19 mouse cellular contexts compared by ENCODE assay signal in the genomic region with DNA sequence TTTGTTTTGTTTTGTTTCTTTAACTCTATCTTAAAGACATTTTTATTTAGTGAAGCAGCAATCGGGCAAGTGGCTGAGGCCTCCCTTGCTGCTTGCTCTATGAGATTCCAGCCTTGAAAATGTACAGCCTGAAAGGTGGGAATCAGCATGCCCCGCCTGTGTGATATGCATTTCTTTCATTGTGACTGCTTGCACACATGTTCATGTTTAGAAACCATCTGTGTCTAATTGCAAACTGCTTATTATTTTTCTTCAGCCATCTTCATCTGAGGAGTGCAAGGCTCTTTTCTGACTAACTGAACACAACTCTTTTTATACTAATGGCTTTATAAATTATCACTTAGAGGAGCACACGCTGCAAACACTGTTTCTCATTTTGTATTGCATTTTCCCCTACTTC.
"Had no signal": no experiment of that assay in that cellular context is flagged by ENCODE, and none has a peak within 500 bp of the region (broad histone marks: within the 10 kb centered on the region; RNA-seq: fewer than 3 reads in every experiment).

No protein-coding gene starts in this region.

- H3K27ac ChIP-seq: midbrain, embryonic 10.5 days; midbrain, embryonic 12.5 days; neural tube, embryonic 13.5 days; neural tube, embryonic 15.5 days had no signal

- H3K4me1 ChIP-seq: midbrain, embryonic 10.5 days; midbrain, embryonic 12.5 days; neural tube, embryonic 13.5 days; neural tube, embryonic 15.5 days had no signal

- H3K4me2 ChIP-seq: lung, embryonic 14.5 days; midbrain, embryonic 12.5 days; neural tube, embryonic 13.5 days; neural tube, embryonic 15.5 days had no signal

- ATAC-seq: midbrain, embryonic 16.5 days had no signal

- H3K36me3 ChIP-seq: midbrain, embryonic 10.5 days; midbrain, embryonic 12.5 days; neural tube, embryonic 13.5 days; neural tube, embryonic 15.5 days had no signal

- DNase-seq: lung, adult 18-20 months; lung, embryonic 14.5 days; lung, postnatal 10 days; lung, postnatal 4 days; midbrain, embryonic 14.5 days; retina, postnatal 1 day; right cerebral cortex, adult 18-20 months; right cerebral cortex, postnatal 25 days; right cerebral cortex, postnatal 4 days; spleen, adult 18-20 months; thymus, adult 18-20 months; thymus, postnatal 14 days; thymus, postnatal 36 days had no signal

- H3K9me3 ChIP-seq: midbrain, embryonic 10.5 days; midbrain, embryonic 12.5 days; neural tube, embryonic 13.5 days; neural tube, embryonic 15.5 days had no signal

- H3K27me3 ChIP-seq: midbrain, embryonic 12.5 days; neural tube, embryonic 13.5 days; neural tube, embryonic 15.5 days had no signal

- H3K9ac ChIP-seq: lung, embryonic 14.5 days; midbrain, embryonic 12.5 days; neural tube, embryonic 13.5 days; neural tube, embryonic 15.5 days had no signal

- H3K4me3 ChIP-seq: midbrain, embryonic 10.5 days; midbrain, embryonic 12.5 days; myocyte; neural tube, embryonic 13.5 days; neural tube, embryonic 15.5 days had no signal
